ENCODE assay signal across 23 mouse cellular contexts in the genomic region with DNA sequence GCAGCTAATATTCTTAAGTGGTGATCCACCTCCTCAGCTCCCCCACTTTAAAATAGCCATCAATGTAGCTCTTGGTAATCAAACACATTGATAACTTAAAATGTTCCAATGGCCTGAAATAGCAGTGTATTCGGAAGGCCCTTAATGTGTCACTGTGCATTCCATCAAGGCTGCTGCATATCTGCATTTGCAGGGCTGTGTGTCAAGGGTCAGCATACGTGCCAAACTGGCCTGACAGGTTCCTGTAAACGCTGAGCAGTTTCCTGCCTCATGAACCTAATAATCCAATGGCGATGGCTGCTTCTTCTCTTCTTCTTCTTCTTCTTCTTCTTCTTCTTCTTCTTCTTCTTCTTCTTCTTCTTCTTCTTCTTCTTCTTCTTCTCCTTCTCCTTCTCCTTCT.
DNase-seq lines count a peak whose midpoint lies in the region; ATAC-seq and TF ChIP-seq lines count a peak whose summit lies in the region.
"Had no signal": no experiment of that assay in that cellular context is flagged by ENCODE, and none has a peak within 500 bp of the region (broad histone marks: within the 10 kb centered on the region; RNA-seq: fewer than 3 reads in every experiment).

No protein-coding gene starts in this region.

- 32% methylated on average over 4 of the region's 4 CpGs for WGBS in lung, embryonic 14.5 days
- 34% methylated on average over 4 of the region's 4 CpGs for WGBS in intestine, embryonic 16.5 days

- TF ChIP-seq CTCF in lung, embryonic 14.5 days (IDR thresholded peaks at IDR 0.05; ENCODE audit: low read depth): no peak

- peaks cover 3% of the 10 kb centered on the region; the same call in 1 of the 2 replicates for H3K4me1 ChIP-seq in lung, embryonic 14.5 days (ENCODE audit: insufficient read depth)
- peaks cover 6% of the 10 kb centered on the region; the same call in 1 of the 2 replicates for H3K4me1 ChIP-seq in intestine, embryonic 16.5 days (ENCODE audit: control insufficient read depth, insufficient read depth, low read length)

- no peaks in the 10 kb centered on the region for H3K36me3 ChIP-seq in lung, embryonic 14.5 days (ENCODE audit: insufficient read depth)
- no peaks in the 10 kb centered on the region for H3K36me3 ChIP-seq in intestine, embryonic 16.5 days (ENCODE audit: control insufficient read depth, insufficient read depth, low read length)
- H3K36me3 ChIP-seq: embryonic facial prominence, embryonic 15.5 days; forebrain, embryonic 10.5 days; heart, embryonic 15.5 days; hindbrain, embryonic 13.5 days had no signal

- no peak overlapping the region for H3K4me2 ChIP-seq in lung, embryonic 14.5 days
- H3K4me2 ChIP-seq in intestine, embryonic 16.5 days (ENCODE audit: low read depth, low read length): no peak overlapping the region
- H3K4me2 ChIP-seq: embryonic facial prominence, embryonic 15.5 days; heart, embryonic 11.5 days; heart, embryonic 15.5 days; hindbrain, embryonic 13.5 days had no signal

- no peaks in the 10 kb centered on the region for H3K27me3 ChIP-seq in lung, embryonic 14.5 days (ENCODE audit: insufficient read depth, low read length)
- H3K27me3 ChIP-seq in intestine, embryonic 16.5 days (replicated peaks; ENCODE audit: control insufficient read depth, insufficient read depth, low read length): no peaks in the 10 kb centered on the region
- H3K27me3 ChIP-seq: embryonic facial prominence, embryonic 15.5 days; heart, embryonic 15.5 days had no signal

- ATAC-seq in lung, embryonic 14.5 days (ENCODE audit: insufficient read depth): no peak
- peak; percentile 83 for ATAC-seq in intestine, embryonic 16.5 days
- ATAC-seq: forebrain, embryonic 14.5 days had no signal

- no peak overlapping the region for H3K27ac ChIP-seq in lung, embryonic 14.5 days (ENCODE audit: low read depth)
- H3K27ac ChIP-seq in intestine, embryonic 16.5 days (ENCODE audit: low read length): no peak overlapping the region
- H3K27ac ChIP-seq: embryonic facial prominence, embryonic 15.5 days; forebrain, embryonic 10.5 days; gastrocnemius, adult 2 months; heart, embryonic 15.5 days; hindbrain, embryonic 13.5 days had no signal

- no peak overlapping the region for H3K9ac ChIP-seq in lung, embryonic 14.5 days
- H3K9ac ChIP-seq in intestine, embryonic 16.5 days (ENCODE audit: low read depth, low read length): no peak overlapping the region
- H3K9ac ChIP-seq: embryonic facial prominence, embryonic 15.5 days; heart, embryonic 15.5 days; hindbrain, embryonic 13.5 days had no signal

- H3K9me3 ChIP-seq in lung, embryonic 14.5 days (ENCODE audit: low read depth, low read length): no peaks in the 10 kb centered on the region
- no peaks in the 10 kb centered on the region for H3K9me3 ChIP-seq in intestine, embryonic 16.5 days (ENCODE audit: control insufficient read depth, low read length)
- H3K9me3 ChIP-seq: embryonic facial prominence, embryonic 15.5 days; forebrain, embryonic 10.5 days; heart, embryonic 15.5 days; hindbrain, embryonic 13.5 days had no signal

- DNase-seq in lung, embryonic 14.5 days: peak; percentile 64
- no peak for DNase-seq in lung, adult 18-20 months
- peak; percentile 28 to 60 for DNase-seq in urinary bladder, adult 18-20 months (ENCODE audit: low spot score in 2 of 2)
- DNase-seq in urinary bladder, adult 2 months (ENCODE audit: low spot score): no peak
- peak; percentile 40 for DNase-seq in urinary bladder, postnatal 25 days (ENCODE audit: low spot score)
- DNase-seq in cerebellum, postnatal 36 days: no peak
- DNase-seq in thymus, postnatal 0 days (ENCODE audit: low spot score): no peak
- DNase-seq: adrenal gland, adult 8-10 months; cerebellum, adult 11-12 months; cerebellum, adult 9-10 months; cerebellum, postnatal 25 days; gastrocnemius, adult 2 months; gastrocnemius, postnatal 25 days; heart, adult 18-20 months; heart, postnatal 14 days had no signal

- no peak overlapping the region for H3K4me3 ChIP-seq in lung, embryonic 14.5 days (ENCODE audit: low read depth, low read length)
- no peak overlapping the region for H3K4me3 ChIP-seq in intestine, embryonic 16.5 days (ENCODE audit: low read length)
- H3K4me3 ChIP-seq: embryonic facial prominence, embryonic 15.5 days; erythroblast, embryonic 14.5 days; forebrain, embryonic 10.5 days; gastrocnemius, adult 2 months; heart, embryonic 15.5 days; hindbrain, embryonic 13.5 days had no signal

Comparison
In these comparisons a context has a peak if more than half of its experiments do, and no peak if none do; other contexts are left out.
1. DNase-seq: peak in lung, embryonic 14.5 days (single experiment), urinary bladder, adult 18-20 months (2 of 2) and urinary bladder, postnatal 25 days (single experiment); none in lung, adult 18-20 months (0 of 2), urinary bladder, adult 2 months (single experiment), cerebellum, postnatal 36 days (0 of 2) and thymus, postnatal 0 days (single experiment).